Mouse (Mus musculus) CH12.LX (cell line): ENCODE data around the gene Dkkl1.

Source experiments
- CTCF ChIP-seq, 2 experiments: IDR thresholded peaks in 1 of 2; conservative IDR thresholded peaks in 1 of 2; 2 replicates each; pipeline ENCODE4 v1.5.1; 2011 to 2012; ENCODE audit warnings: low read depth in 2 of 2, low read length in 2 of 2, improper control_type of control experiment in 1 of 2, inconsistent platforms in 1 of 2, mild to moderate bottlenecking in 1 of 2, moderate library complexity in 1 of 2
- E2F4 ChIP-seq: IDR thresholded peaks from 2 replicates; pipeline ENCODE4 v1.6.1; 2011; ENCODE audit warnings: low read depth, low read length, improper control_type of control experiment; ENCODE audit not compliant: insufficient replicate concordance
- POLR2A ChIP-seq: IDR thresholded peaks from 2 replicates; pipeline ENCODE4 v1.6.1; 2011; ENCODE audit warnings: low read depth, mild to moderate bottlenecking, improper control_type of control experiment, low read length
- ZKSCAN1 ChIP-seq: IDR thresholded peaks from 2 replicates; pipeline ENCODE4 v1.6.1; 2012; ENCODE audit warnings: low read depth, inconsistent platforms, low read length, improper control_type of control experiment, borderline replicate concordance

DNA sequence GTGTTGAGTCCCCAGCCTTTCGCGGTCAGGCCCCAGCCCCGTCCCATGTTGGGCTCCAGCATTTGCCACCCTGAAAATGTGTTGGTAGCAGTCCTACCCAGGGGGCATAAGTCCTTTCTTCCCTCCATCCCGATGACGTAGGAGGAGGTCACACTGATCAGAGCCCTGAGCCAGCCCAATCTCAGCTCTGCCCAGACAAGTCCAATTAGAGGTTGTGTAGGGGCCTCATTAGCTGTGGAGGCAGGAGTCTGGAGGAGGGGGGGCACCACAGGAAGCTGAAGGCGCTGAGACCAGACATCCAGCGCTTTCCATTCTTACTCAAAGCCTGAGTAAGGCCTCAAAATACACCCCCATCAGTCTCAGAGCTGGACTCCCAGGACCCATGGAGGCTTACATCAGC is 26.0 kb downstream of the Dkkl1 start:
- TF ChIP-seq CTCF (conservative IDR thresholded peaks at IDR 0.05 in 1 of 2, IDR thresholded peaks at IDR 0.05 in 1 of 2; ENCODE audit: low read depth in 2 of 2, low read length in 2 of 2) (no peak), E2F4 (no peak), ZKSCAN1 (no peak), POLR2A (no peak)
